Mouse (Mus musculus) kidney, adult 18-20 months (tissue): ENCODE results near the gene Plbd2.

Source experiments
- DNase-seq: peaks from one replicate; pipeline ENCODE4 v3.0.0; 2021

The Plbd2 gene

DNA sequence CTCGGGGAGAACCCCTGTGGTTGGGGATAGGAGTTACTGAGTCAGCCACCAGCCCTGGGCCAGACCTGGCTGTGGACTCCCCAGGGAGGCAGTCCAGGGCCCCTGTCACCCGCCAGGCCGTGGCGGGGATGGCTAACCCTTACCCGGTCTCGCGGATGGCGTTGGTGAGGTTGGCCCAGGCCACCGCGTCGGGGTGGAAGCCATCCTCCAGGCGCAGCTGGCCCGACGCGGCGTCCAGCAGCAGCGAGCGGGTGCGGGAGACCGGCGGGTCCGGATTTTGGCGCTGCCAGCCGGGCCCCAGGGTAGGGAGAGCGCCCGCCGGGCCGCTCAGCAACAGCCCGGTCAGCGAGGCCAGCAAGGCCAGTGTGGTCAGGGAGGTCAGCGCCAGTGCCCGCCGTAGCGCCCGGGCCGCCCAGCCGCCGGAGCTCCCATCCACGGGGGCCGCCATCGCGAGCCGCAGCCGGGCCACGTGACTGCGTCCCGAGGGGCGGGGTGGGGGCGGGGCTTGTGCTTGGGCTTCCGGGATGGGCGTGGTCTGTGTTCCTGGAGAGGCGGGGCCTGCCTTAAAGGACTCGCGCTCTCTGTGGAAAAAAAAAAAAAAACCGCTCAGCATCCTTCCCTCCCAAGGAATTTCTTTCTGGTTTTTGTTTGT lies at the start of gene Plbd2:
Gene Plbd2, minus strand, starts transcription at position 482 of the 652 bp plus-strand sequence.
- peak; percentile 86 for DNase-seq

DNA sequence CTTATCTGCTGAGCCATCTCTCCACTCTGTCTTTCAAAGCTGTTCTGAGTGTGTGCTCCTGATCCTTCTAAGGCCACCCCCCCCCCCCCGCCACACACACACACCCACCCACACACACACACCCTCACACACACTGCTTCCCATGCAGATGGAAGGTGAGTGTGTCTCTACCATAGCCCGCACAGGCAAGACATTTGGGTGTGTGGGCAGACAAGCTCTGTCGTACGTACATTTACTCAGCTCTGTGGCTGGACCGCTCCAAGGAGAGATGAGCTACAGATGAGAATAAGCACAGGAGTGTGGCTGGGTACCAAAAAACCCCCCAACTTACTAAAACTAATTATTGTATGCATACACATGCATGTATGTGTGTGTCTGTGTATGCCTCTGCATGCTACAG lies 47.2 kb upstream of the Plbd2 start:
- DNase-seq: no peak

DNA sequence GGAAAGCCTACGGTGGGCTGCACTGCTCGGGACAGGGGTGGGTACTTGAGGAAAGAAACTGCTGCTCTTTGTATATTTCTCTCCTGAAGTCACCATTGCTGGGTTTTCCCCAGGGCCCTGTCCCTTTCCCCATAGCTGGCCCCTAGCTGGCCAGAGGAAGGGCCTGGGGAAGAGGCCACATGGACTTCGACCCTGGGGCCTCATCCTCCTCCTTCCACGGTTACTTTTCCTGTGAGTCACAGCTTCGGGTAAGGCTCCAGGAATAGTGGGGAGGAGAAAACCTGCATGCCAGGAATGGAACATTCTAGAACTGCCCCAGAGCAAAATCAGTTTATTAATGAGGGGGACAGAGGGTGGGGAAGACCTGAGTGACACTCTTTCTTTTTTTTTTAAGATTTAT lies 46.7 kb upstream of the Plbd2 start:
- DNase-seq: peak; percentile 50

DNA sequence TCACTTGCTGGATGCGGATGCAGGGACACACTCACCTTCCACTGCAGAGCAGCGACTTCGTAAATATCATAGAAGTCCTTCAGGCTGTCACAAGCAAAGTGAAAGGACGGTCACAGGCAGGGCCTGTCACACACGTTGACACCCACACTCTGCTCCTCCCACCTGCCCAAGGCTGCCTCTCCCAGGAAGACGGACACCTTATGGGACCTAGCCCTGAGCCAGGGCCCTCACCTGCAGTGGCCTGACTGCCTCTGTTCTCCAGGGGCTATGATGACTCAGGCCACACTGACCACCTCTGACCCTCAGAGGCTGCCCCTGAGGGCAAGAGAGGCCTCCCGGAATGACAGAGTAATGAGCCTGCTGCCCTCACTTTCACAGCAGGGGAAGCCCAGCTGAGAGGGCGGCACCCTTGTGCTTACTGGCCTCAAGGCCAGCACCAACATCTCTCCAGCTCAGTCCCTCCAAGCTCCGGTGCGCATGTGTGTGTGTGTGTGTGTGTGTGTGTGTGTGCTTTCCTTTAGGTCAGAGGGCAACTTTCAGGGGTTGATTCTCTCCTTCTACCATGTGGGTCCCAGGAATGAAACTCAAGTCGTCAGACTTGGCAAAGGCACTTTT lies 44.9 kb upstream of the Plbd2 start:
- DNase-seq: no peak

DNA sequence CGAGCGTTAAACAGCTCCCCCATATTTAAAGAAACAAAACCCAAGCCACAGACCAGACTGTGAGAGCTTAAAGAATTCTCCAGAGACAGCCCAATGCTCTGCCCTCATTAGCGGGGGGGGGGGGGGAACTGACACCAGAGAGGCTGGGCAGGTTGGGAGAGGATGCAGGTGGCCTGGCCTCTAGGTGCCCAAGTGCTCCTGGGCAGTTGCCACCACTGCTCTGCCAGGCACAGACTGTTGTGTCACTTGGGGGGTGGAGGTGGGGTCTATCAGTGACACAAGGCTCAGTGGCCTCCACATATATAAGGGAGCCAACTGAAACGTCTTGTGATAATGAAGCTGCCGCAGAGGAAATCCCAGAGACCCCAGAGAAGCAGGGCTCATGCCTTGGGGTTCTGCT lies 33.2 kb upstream of the Plbd2 start:
- DNase-seq: no peak

DNA sequence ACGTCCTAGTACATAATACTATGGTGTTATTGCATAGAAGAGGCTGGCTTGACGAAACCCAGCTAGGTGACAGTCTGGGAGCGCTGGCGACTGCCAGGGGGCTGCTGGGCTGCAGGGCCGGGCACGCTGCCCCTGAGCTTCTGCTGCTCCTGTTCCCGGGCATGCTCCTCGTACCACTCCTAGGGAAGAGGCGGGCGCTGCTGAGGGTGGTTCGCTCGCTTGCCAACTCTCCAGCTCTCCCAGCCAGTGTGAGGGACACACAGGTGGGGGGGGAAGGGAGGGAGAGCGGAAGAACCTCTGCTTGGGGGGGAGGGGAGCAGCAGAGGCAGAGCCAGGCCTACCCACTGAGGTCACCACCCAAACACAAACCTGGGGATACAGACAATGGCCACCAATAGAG lies 32.6 kb upstream of the Plbd2 start:
- DNase-seq: no peak

DNA sequence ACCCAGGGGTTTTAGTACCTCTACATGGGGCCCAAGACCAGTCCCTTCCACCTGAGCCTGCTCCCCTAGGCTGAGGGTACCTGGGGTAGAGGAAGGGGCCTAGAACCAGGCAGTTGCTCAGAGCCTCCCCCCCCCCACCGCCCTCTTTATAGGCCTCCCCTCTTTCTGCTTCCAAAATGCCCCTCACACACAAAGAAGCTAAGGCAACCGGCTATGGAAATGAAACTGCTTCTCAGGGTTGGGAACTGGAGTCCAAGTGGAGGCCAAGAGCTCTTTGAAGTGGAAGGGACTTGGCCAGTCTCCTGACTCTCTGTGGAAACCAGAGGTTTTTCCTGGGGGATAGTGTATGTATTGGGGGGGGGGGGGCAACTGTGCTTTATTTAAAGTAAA lies 31.3 kb upstream of the Plbd2 start:
- no peak for DNase-seq

DNA sequence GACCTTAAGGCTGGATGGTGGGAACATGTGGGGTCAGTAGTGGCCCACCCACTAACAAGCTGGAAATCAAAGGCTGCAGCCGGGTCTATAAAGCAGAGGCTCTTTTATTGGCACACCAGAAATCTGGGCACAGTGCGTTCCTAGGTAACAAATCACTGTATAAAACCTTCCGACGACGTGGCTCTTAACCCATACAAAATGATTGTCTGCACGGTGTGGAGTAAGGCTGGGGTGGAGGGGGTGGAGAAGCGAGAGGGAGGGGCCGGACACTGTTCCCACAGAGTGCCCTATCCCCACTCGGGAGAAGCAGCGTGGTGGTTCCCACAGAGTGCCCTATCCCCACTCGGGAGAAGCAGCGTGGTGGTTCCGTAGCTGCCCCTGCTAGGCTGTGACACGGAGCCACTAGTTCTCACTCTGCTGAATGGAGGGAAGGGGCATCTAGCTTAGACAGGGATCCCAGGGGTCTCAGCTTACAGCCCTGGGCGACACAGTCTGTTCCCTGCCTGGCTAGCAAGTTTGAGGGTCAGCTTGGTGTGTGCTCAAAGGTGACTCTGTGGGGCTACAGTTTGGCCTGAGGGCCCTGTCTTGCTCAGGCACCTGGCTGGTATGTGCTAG lies 30.8 kb upstream of the Plbd2 start:
- no peak for DNase-seq

DNA sequence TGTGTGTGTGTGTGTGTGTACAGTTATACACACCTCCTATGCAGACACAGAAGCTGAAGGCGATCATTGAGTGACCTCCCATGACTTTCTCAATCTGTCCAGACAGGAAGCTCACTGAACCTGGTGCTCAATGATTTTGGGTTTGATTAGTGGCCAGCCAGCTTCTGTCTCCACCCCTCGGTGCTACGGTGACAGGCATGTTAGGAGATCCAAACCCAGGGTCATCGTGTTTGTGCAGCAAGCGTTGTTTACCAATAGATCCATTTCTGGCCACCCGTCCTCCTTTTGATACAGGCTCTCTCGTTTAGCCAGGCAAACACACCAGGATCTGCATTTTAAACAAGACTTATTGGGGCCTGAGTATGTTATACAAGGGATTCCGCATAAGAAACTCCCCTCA lies 28.2 kb upstream of the Plbd2 start:
- no peak for DNase-seq

DNA sequence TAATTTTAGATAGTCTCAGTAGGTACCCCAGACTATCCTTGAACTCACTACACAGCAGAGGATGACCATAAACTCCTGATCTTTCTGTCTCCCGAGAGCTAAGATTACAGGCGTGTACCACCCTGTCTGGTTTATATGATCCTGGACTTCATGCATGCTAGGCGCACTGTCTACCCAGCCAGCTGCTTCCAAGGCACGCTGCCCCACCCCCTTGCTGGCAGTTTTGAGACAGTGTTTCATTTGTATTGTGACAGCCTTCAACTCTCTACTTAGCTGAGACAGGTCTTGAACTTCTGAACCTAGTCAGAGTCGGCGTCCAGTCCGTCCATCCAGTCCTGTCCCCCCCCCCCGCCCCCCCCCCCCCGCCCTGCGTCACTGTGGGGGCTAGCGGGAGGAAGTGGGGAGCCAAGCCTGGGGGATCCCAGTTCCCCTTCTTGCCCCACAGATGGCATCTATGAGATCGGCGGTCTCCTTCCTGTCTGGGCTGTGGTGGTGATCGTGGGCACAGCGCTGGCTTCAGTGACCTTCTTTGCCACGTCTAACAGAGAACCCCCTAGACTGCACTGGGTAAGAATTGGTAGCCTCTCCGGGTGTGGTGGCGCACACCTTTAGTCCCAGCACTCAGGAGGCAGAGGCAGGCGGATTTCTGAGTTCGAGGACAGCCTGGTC lies 24.0 kb upstream of the Plbd2 start:
- DNase-seq: no peak

DNA sequence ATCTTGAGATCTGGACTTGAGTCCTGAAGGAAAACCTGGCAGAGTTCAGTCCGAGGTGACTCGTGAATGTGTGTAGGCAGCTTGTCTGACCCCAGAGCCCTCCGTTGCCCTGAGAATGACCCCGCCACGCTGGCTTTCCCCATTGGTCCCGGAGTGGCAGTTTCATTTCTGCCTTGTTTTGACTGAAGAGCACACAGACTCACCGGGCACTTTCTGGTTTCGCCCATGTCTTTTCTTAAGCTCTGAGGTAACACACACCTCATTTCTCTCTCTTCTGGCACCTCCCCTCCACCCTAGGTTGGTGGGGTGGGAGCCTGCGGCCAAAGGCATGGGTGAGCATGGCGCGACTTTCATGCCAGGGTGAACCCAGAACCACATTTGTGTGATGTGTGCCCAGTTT lies 22.9 kb upstream of the Plbd2 start:
- no peak for DNase-seq

DNA sequence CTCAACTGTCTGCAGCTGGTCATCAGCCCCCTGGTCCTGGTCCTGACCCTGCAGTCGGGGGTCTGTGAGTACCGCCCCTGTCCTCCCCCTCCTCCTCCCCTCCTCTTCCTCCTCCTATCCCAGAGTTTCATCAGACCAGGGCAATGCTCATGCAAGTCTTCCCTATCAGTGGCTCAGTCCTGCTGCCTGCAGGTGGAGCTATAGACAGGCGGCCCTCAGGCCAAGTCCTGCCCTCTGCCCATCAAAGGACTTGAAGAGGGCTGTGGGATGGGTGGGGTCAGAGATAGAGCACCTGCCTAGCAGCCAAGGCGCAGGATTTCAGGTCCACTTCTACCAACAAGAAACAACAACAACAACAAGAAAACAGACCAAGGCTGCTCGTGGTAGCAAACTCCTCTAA lies 22.3 kb upstream of the Plbd2 start:
- DNase-seq: no peak

DNA sequence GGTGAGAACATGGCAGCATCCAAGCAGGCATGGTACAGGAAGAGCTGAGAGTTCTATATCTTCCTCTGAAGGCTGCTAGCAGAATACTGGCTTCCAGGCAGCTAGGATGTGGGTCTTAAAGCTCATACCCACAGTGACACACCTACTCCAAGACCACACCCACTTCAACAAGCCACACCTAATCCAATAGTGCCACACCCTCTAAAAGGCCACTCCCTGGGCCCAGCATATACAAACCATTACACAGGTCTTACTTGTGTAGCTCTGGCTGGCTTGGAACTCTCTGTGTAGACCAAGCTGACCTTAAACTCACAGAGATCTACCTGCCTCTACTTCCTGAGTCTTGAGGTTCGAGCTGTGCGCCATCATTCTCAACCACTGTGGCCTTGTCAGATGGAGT lies 21.3 kb upstream of the Plbd2 start:
- DNase-seq: no peak

DNA sequence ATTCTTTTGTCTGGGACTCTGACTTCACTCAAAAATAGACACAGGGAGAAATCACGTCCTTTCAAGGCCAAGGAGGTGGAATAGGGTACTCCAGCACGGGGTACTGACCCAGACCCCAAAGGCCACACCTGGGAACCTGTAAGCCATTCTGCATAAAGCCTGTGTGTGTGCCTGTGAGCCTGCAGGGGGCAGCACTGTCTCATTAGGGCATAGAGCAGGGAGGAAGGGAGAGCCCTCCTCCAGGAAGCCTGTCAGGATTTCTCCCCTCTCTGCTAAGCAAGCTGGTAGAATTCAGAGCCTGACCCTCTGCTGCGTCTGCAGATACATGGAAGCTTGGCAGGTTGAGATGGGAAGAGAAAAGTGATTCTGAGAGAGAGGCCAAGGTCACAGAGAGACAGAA lies 19.2 kb upstream of the Plbd2 start:
- peak; percentile 52 for DNase-seq

DNA sequence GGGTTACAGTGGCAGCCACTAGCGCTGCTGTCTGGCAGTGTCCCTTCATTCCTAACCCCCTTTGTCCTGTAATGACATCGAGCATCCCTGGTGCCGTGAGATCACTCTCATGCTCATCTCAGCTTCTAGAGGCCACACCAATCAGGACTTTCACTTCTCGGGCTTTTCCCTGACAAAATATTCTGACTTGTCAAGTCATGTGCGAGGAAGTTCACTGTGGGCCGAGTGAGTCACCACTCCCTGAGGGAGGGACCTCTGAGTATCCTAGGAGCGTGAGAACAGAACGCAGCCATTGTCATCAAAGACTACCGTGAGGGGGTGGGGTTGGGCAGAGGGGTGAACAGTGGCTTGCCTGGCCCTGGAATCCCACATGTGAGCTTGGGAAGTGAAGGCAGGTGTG lies 14.1 kb upstream of the Plbd2 start:
- DNase-seq: no peak

DNA sequence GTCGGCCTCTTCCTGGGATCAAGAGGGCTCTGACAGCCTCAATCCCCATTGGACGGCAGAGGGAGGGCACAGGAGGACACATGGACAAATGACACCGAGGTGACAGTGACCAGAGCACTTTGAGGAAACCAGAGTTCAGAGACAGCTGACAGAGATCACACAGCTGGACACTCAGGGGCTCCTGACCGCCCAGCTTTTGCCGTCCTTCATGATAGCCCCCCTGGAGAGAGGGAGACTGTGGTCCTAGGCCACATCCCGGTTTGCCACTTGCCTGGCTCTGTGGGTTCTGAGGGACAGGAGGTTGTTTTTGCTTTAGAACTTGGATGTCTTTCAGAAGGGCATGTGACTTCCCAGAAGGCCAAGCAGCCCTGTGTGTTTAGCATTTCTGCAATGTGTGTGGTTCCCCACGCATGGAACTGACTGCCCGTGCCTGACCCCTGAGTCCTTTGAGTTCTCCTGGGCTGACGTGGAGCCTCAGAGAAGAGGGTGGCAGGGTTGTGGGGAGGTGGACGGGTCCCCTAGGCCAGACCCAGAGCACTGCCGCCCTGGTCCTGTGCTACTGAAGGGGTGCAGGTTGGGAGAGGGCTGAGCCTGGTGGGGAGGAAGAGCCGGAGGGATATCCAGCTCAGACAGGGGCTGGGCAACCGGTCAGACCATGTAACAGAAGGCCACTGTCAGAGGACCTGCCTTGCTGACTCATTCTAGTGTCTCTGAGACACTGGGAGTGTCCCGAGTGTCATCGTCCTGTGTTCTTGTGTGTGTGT lies 13.0 kb upstream of the Plbd2 start:
- DNase-seq: peak; percentile 78

DNA sequence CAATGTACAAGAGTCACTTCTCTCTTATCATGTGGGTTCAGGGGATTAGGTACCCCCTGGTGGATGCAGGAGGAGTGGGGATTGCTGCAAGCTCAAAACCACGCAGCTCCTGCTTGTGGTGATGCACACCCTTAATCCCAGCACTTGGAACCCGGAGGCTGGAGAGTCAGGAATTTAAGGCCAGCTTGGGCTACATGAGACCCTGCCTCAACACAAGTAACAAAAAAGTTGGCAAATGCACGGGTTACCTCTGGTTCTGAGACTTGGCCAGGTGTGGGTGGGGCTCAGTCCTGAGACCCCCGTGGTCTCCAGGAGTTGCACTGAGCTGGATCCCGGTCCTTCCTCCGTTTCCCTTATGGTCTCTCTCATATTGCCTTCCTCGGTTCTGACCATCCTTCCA lies 12.0 kb upstream of the Plbd2 start:
- DNase-seq: no peak

DNA sequence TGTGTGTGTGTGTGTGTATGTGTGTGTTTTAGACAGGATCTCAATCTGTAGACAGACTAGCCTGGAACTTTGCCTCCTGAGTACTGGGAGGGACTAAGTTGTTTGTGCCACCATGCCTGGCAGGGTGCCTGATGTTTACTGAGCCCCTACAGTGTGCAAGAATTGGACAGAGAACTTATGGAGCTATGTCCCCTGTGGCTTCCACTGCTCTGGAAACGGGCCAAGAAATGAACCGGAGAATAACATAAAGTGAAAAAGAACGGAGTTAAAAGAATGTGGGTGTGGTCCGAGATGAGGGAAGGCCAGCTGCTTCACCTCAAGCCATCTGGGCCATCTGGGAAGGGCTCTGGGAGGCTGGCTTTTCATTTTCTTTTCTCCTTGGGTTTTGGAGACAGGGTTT lies 11.3 kb upstream of the Plbd2 start:
- DNase-seq: no peak

DNA sequence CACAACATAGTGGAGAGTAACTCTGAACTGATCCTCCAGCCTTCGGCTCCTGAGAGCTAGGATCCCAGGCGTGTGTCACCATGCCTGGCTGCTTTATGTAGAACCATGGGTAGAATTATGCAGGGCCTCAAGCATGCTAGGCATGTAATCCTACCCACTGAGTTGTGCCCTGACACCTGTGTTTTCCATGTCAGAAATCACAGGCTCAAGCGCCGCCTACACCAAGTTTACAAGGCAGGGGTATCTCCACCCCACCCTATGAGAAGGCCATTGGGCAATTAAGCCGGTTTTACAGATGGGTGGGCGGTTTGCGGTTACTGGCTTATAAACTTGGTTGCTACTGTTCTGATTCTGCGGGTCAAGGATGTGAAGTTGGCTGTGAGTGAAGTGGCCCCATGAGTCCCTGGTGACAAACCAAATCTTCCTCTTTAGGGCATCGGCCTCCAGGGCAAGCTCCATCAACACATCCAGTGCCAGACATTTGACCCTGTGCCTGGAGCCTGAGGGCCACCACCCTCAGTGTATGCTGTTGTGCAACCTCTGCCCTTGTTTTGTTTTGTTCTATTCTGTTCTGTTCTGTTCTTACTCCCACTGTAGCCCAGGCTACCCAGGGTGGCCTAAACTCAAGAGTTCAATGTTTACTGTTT lies 10.7 kb upstream of the Plbd2 start:
- no peak for DNase-seq

DNA sequence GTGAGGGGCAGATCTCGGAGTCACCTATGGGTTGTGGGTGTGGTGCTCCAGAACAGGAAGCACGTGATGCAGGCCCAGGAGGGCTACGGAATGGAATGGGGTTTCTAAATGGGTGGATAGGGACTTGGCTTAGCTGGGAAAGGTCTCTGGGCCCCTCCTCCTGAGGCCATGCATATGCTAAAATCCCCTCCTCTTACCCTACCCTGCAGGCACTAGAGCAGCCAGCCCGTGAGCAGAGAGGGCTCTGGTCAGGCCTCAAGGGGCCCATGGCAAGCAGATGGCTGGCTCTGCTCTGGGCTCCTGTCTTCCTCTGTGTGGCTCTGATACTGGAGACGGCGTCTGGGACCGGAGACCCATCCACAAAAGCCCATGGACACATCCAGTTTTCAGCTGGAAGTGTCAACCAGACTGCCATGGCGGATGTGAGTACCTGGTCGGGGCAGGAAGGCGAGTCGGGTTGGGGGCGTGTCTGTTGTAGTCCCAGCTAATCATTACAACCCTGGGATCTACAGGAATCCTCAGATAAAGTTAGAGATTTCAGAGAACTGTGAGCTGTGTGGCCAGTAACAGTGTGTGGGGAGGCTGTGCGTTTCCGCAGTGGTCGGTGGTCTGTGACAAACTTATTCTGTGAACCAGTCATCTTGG lies 9.6 kb upstream of the Plbd2 start:
- no peak for DNase-seq

DNA sequence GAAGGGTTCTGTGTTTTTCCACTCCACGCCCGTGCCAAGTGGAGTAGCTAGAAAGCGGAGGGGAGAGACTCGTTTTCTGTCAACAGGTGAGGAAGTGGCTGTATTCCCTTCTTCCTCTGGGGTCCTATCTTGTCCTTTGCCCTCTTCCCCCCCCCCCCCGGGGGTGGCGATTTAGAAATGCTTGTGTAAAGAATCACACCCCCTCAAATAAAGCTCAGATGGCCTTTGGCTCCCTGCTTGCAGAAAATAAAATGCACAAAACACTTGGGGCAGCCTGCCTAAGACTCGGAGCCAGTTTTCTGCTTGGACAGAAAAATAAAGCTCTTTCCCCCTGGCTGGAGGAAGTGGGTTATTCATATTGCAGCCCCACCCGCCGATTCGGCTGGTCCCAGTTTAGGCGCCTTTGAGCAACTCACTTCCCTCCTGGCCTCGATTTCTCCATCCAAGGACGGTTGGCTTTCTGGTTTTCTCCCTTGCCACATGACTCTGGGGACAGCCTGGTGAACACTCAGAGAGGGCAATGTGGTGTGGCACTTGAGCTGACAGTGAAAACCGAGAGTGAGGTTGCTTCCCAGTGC lies 8.3 kb upstream of the Plbd2 start:
- DNase-seq: no peak
